Mouse (Mus musculus) C2C12 (cell line): ENCODE data around the gene Piwil1. TPM values are rescaled to one million over a fixed set of nuclear protein-coding genes. Genes with fewer than 3 reads are reported as not detected.

ENCODE experiments used
- H3K27me3 ChIP-seq: one replicate; pipeline ENCODE4 v1.6.1; 2011; ENCODE audit not compliant: control insufficient read depth, insufficient read depth, insufficient read length
- H3K36me3 ChIP-seq: one replicate; pipeline ENCODE4 v1.6.1; 2011; ENCODE audit not compliant: control insufficient read depth, insufficient read depth
- H3K4me3 ChIP-seq: one replicate; pipeline ENCODE4 v1.5.1; 2011; ENCODE audit warnings: mild to moderate bottlenecking, control low read depth; ENCODE audit not compliant: poor library complexity, insufficient read depth, severe bottlenecking
- H3K79me2 ChIP-seq: one replicate; pipeline ENCODE4 v1.6.1; 2011; ENCODE audit not compliant: control insufficient read depth, insufficient read depth
- H3K79me3 ChIP-seq: one replicate; pipeline ENCODE4 v1.6.1; 2011; ENCODE audit warnings: low read depth, control low read depth
- H3ac ChIP-seq: one replicate; pipeline ENCODE3; 2011; ENCODE audit warnings: low read depth; ENCODE audit not compliant: control insufficient read depth, insufficient read length
- CEBPB ChIP-seq: IDR thresholded peaks from one replicate; pipeline ENCODE4 v1.6.1; 2011; ENCODE audit warnings: low read depth, mild to moderate bottlenecking, control low read depth, moderate library complexity
- CTCF ChIP-seq: IDR thresholded peaks from one replicate; pipeline ENCODE4 v1.5.1; 2011; ENCODE audit not compliant: control insufficient read depth, insufficient read depth, insufficient read length
- FOSL1 ChIP-seq: IDR thresholded peaks from one replicate; pipeline ENCODE4 v1.8.0; 2011; ENCODE audit warnings: mild to moderate bottlenecking, low read length; ENCODE audit not compliant: poor library complexity, insufficient read depth, severe bottlenecking
- MAX ChIP-seq: IDR thresholded peaks from one replicate; pipeline ENCODE4 v1.6.1; 2011; ENCODE audit warnings: mild to moderate bottlenecking, control low read depth
- MYOD1 ChIP-seq: IDR thresholded peaks from one replicate; pipeline ENCODE4 v1.6.1; 2011; ENCODE audit warnings: low read depth; ENCODE audit not compliant: control insufficient read depth, insufficient read length
- MYOG ChIP-seq: IDR thresholded peaks from one replicate; pipeline ENCODE4 v1.6.1; 2011; ENCODE audit not compliant: control insufficient read depth, insufficient read length; ENCODE audit errors: extremely low read depth
- USF1 ChIP-seq: IDR thresholded peaks from one replicate; pipeline ENCODE4 v1.6.1; 2011; ENCODE audit warnings: low read depth, mild to moderate bottlenecking, control low read depth, moderate library complexity
- polyA plus RNA-seq: library from polyadenylated mRNA; unstranded; fragments of >200 nt; fragmentation: generic; extraction: Trizol; gene quantifications from one replicate; pipeline ENCODE4 v1.2.1, GENCODE M21; 2012; ENCODE audit warnings: missing spikeins

The Piwil1 gene
- polyA plus RNA-seq, 1 experiment: not detected

- Histone ChIP-seq H3K79me3 (no peaks in the 10 kb centered on the region), H3K27me3 (no peaks in the 10 kb centered on the region), H3K79me2 (no peaks in the 10 kb centered on the region), H3K36me3 (no peaks in the 10 kb centered on the region), H3K4me3 (no peak overlapping the region), H3ac (no peak overlapping the region)
- TF ChIP-seq MYOD1 (no peak), USF1 (no peak), MAX (no peak), FOSL1 (no peak), MYOG (no peak), CEBPB (no peak), CTCF (no peak)
These were observed 15.2 kb upstream of the Piwil1 start for GRCm38 (mm10) chr5:128687139-128687538.

GRCm38 (mm10) chr5:128694107-128694506, 8.2 kb upstream of the Piwil1 start:
- Histone ChIP-seq H3K79me3 (no peaks in the 10 kb centered on the region), H3K36me3 (no peaks in the 10 kb centered on the region), H3ac (no peak overlapping the region), H3K4me3 (no peak overlapping the region), H3K27me3 (no peaks in the 10 kb centered on the region), H3K79me2 (no peaks in the 10 kb centered on the region)
- TF ChIP-seq MYOG (no peak), CEBPB (no peak), MYOD1 (no peak), MAX (no peak), USF1 (no peak), FOSL1 (no peak), CTCF (no peak)

GRCm38 (mm10) chr5:128694611-128695325, 7.6 kb upstream of the Piwil1 start:
- no peak for TF ChIP-seq USF1
- TF ChIP-seq FOSL1: no peak
- TF ChIP-seq MYOD1: no peak
- TF ChIP-seq MYOG: no peak
- no peak for TF ChIP-seq MAX
- no peak for TF ChIP-seq CEBPB
- TF ChIP-seq CTCF: no peak
- no peak overlapping the region for H3ac ChIP-seq
- H3K79me2 ChIP-seq: no peaks in the 10 kb centered on the region
- H3K36me3 ChIP-seq: no peaks in the 10 kb centered on the region
- no peaks in the 10 kb centered on the region for H3K27me3 ChIP-seq
- no peak overlapping the region for H3K4me3 ChIP-seq
- no peaks in the 10 kb centered on the region for H3K79me3 ChIP-seq

GRCm38 (mm10) chr5:128696824-128697223, 5.5 kb upstream of the Piwil1 start:
- Histone ChIP-seq H3K36me3 (no peaks in the 10 kb centered on the region), H3K79me2 (no peaks in the 10 kb centered on the region), H3K79me3 (no peaks in the 10 kb centered on the region), H3ac (no peak overlapping the region), H3K27me3 (no peaks in the 10 kb centered on the region), H3K4me3 (no peak overlapping the region)
- TF ChIP-seq MYOG: no peak
- TF ChIP-seq USF1: no peak
- TF ChIP-seq CEBPB: no peak
- TF ChIP-seq MYOD1: no peak
- TF ChIP-seq FOSL1: no peak
- no peak for TF ChIP-seq MAX
- TF ChIP-seq CTCF: no peak

- TF ChIP-seq MAX (no peak), MYOD1 (no peak), FOSL1 (no peak), CEBPB (no peak), CTCF (no peak), MYOG (no peak), USF1 (no peak)
- Histone ChIP-seq H3K79me2 (no peaks in the 10 kb centered on the region), H3K36me3 (no peaks in the 10 kb centered on the region), H3ac (no peak overlapping the region), H3K27me3 (no peaks in the 10 kb centered on the region), H3K4me3 (no peak overlapping the region), H3K79me3 (no peaks in the 10 kb centered on the region)
These were observed 1.6 kb upstream of the Piwil1 start for GRCm38 (mm10) chr5:128700716-128701115.

- Histone ChIP-seq H3K79me3 (no peaks in the 10 kb centered on the region), H3ac (no peak overlapping the region), H3K36me3 (no peaks in the 10 kb centered on the region), H3K27me3 (no peaks in the 10 kb centered on the region), H3K4me3 (no peak overlapping the region), H3K79me2 (no peaks in the 10 kb centered on the region)
- no peak for TF ChIP-seq MYOG
- TF ChIP-seq CEBPB: no peak
- no peak for TF ChIP-seq FOSL1
- TF ChIP-seq MYOD1: no peak
- no peak for TF ChIP-seq MAX
- no peak for TF ChIP-seq USF1
- no peak for TF ChIP-seq CTCF
These were observed 1.4 kb downstream of the Piwil1 start for GRCm38 (mm10) chr5:128703688-128704087.
